Mouse (Mus musculus) megakaryocyte-erythroid progenitor cell, adult 5-6 weeks (primary cell): ENCODE measurements around the gene Olfr1022. TPM values are rescaled to one million over a fixed set of nuclear protein-coding genes. Genes with fewer than 3 reads are reported as not detected.

Source experiments
- ATAC-seq: replicated peaks from 2 replicates; pipeline ENCODE4 v1.8.0; 2016; ENCODE audit warnings: mild to moderate bottlenecking, inconsistent platforms; ENCODE audit not compliant: severe bottlenecking, poor library complexity, low FRiP score, low TSS enrichment
- total RNA-seq, 2 experiments: library from RNA; stranded (forward) in 1 of 2; stranded (reverse) in 1 of 2; fragments of 200-1000, 215-1000 nt in 1 of 2; fragments of >200 nt in 1 of 2; fragmentation: Nextera tagmentation in 1 of 2; gene quantifications; 2 replicates each; pipeline ENCODE4 v1.2.3; 2014 to 2017

The Olfr1022 gene
- total RNA-seq (2014; fragmentation: Nextera tagmentation) = not detected in 2 replicates
- not detected in 2 replicates for total RNA-seq (2017)

GRCm38 (mm10) chr2:85868294-85868693 lies at the start of gene Olfr1022:
Gene Olfr1022 (plus strand): TSS chr2:85868594.
- ATAC-seq = no peak

DNA sequence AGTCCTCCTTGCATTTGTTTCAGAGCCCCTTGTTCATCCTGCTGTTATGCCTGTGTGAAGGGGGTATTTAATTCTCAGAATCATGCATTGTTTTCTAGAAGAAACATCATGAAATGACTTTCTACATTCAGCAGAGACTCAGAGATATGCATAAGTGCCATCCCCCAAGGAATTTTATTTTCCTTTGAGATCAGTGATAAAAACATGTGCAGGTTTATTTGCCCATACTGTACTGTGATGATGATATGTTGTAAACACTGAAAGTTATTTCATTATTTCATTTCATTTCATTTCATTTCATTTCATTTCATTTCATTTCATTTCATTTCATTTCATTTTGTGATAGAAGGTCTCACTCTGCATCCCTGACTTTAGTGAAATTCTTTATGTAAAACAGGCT lies 23.0 kb upstream of the Olfr1022 start, which contains the start of gene Olfr1019:
Olfr1019 (minus strand) TSS at position 101 of the 400 bp plus-strand sequence.
- ATAC-seq = no peak

DNA sequence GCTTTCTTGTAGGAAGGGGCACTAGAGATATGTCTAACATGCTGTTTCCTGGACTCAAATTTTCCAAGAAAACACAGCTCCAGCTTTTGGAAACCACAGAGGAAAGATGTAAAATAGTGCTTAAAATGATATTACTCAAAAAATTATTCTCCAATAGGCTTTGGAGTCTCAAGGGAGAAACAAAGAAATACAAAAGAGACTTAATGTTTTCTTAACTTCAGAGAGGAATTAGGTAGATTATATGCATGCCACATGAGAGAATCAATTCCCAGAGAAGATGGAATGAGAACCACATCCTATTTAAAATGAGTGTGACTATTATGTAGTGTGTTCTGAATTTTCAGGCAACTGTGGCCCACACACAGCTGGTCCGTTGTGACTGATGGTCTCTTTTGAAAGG lies 21.7 kb upstream of the Olfr1022 start, which contains the start of gene Olfr1020:
Olfr1020 (plus strand) TSS at position 301 of the 400 bp plus-strand sequence.
- no peak for ATAC-seq

DNA sequence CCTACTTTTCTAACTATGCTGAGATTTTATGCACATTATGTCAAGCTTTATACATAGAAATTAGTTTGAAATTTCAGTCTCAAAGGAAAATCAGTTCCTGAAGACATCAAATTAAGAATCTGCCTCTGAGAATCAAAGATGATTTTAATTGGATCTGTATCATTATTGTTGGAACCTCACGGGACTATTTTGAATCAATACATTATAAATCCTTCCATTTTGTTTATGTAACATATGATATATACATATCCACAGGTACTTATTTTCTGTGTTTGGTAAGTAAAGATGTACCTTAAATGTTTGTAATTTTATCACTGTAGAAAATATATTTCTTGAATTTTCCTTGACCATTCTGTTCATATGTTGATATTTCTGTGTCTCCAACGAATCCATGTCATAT lies 16.9 kb downstream of the Olfr1022 start, which contains the start of gene Olfr1023:
Olfr1023 (plus strand) TSS at position 301 of the 400 bp plus-strand sequence.
- no peak for ATAC-seq

- ATAC-seq = no peak
These were observed 36.6 kb downstream of the Olfr1022 start, which contains the start of gene Olfr1024 for GRCm38 (mm10) chr2:85904952-85905351. Gene Olfr1024 (minus strand): TSS chr2:85905052.

GRCm38 (mm10) chr2:85913197-85913596 lies 44.8 kb downstream of the Olfr1022 start:
- no peak for ATAC-seq

DNA sequence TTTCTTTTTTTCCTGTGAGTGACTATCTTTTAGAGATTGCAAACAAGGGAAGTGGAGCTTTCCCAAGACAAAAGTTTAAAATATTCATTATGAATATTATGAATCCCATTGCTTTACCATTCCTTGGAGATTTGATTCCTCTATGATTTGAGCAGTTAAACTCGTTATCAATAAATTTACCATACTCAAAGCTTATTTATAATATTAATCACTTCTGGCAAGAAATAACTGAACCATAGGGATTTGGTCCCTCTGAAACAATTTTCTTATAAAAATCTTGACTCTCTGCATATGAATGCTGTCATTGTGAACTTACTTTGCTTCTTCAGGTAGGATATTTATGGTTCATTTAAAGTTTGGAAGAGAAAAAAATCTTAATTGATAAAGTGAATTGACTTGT lies 46.5 kb downstream of the Olfr1022 start, which contains the start of gene Olfr1025-ps1:
Olfr1025-ps1 (plus strand) TSS at position 301 of the 400 bp plus-strand sequence.
- no peak for ATAC-seq

Other genes with a start within 250 kb of the Olfr1022 start
- gene Olfr1002, start 217.9 kb upstream of the Olfr1022 start, total RNA-seq (2014; fragmentation: Nextera tagmentation) = not detected in 2 replicates
- not detected in 2 replicates for gene Olfr1002, start 217.9 kb upstream of the Olfr1022 start, total RNA-seq (2017)
- gene Olfr154, start 204.1 kb upstream of the Olfr1022 start, total RNA-seq (2014; fragmentation: Nextera tagmentation) = not detected in 2 replicates
- gene Olfr154, start 204.1 kb upstream of the Olfr1022 start, total RNA-seq (2017) = not detected in 2 replicates
- gene Olfr1006, start 189.8 kb upstream of the Olfr1022 start, total RNA-seq (2014; fragmentation: Nextera tagmentation) = not detected in 2 replicates
- gene Olfr1006, start 189.8 kb upstream of the Olfr1022 start, total RNA-seq (2017) = not detected in 2 replicates
- not detected in 2 replicates for gene Olfr1008, start 179.2 kb upstream of the Olfr1022 start, total RNA-seq (2014; fragmentation: Nextera tagmentation)
- not detected in 2 replicates for gene Olfr1008, start 179.2 kb upstream of the Olfr1022 start, total RNA-seq (2017)
- not detected in 2 replicates for gene Olfr1009, start 153.2 kb upstream of the Olfr1022 start, total RNA-seq (2014; fragmentation: Nextera tagmentation)
- gene Olfr1009, start 153.2 kb upstream of the Olfr1022 start, total RNA-seq (2017) = not detected in 2 replicates
- gene Olfr1012, start 105.8 kb upstream of the Olfr1022 start, total RNA-seq (2014; fragmentation: Nextera tagmentation) = not detected in 2 replicates
- not detected in 2 replicates for gene Olfr1012, start 105.8 kb upstream of the Olfr1022 start, total RNA-seq (2017)
- gene Olfr1013, start 101.5 kb upstream of the Olfr1022 start, total RNA-seq (2014; fragmentation: Nextera tagmentation) = not detected in 2 replicates
- gene Olfr1013, start 101.5 kb upstream of the Olfr1022 start, total RNA-seq (2017) = not detected in 2 replicates
- gene Olfr1014, start 95.9 kb upstream of the Olfr1022 start, total RNA-seq (2014; fragmentation: Nextera tagmentation) = not detected in 2 replicates
- not detected in 2 replicates for gene Olfr1014, start 95.9 kb upstream of the Olfr1022 start, total RNA-seq (2017)
- gene Olfr1015, start 86.6 kb upstream of the Olfr1022 start, total RNA-seq (2014; fragmentation: Nextera tagmentation) = not detected in 2 replicates
- gene Olfr1015, start 86.6 kb upstream of the Olfr1022 start, total RNA-seq (2017) = not detected in 2 replicates
- gene Olfr1016, start 66.0 kb upstream of the Olfr1022 start, total RNA-seq (2014; fragmentation: Nextera tagmentation) = not detected in 2 replicates
- gene Olfr1016, start 66.0 kb upstream of the Olfr1022 start, total RNA-seq (2017) = not detected in 2 replicates
- gene Olfr1018, start 50.1 kb upstream of the Olfr1022 start, total RNA-seq (2014; fragmentation: Nextera tagmentation) = not detected in 2 replicates
- gene Olfr1018, start 50.1 kb upstream of the Olfr1022 start, total RNA-seq (2017) = not detected in 2 replicates
- not detected in 2 replicates for gene Olfr1019, start 23.1 kb upstream of the Olfr1022 start, total RNA-seq (2014; fragmentation: Nextera tagmentation)
- not detected in 2 replicates for gene Olfr1019, start 23.1 kb upstream of the Olfr1022 start, total RNA-seq (2017)
- gene Olfr1020, start 21.6 kb upstream of the Olfr1022 start, total RNA-seq (2014; fragmentation: Nextera tagmentation) = not detected in 2 replicates
- gene Olfr1020, start 21.6 kb upstream of the Olfr1022 start, total RNA-seq (2017) = not detected in 2 replicates
- gene Olfr1023, start 17.0 kb downstream of the Olfr1022 start, total RNA-seq (2014; fragmentation: Nextera tagmentation) = not detected in 2 replicates
- gene Olfr1023, start 17.0 kb downstream of the Olfr1022 start, total RNA-seq (2017) = not detected in 2 replicates
- not detected in 2 replicates for gene Olfr1024, start 36.5 kb downstream of the Olfr1022 start, total RNA-seq (2014; fragmentation: Nextera tagmentation)
- gene Olfr1024, start 36.5 kb downstream of the Olfr1022 start, total RNA-seq (2017) = not detected in 2 replicates
- gene Olfr1025-ps1, start 46.6 kb downstream of the Olfr1022 start, total RNA-seq (2014; fragmentation: Nextera tagmentation) = not detected in 2 replicates
- not detected in 2 replicates for gene Olfr1025-ps1, start 46.6 kb downstream of the Olfr1022 start, total RNA-seq (2017)
- not detected in 2 replicates for gene Olfr1026, start 53.0 kb downstream of the Olfr1022 start, total RNA-seq (2014; fragmentation: Nextera tagmentation)
- gene Olfr1026, start 53.0 kb downstream of the Olfr1022 start, total RNA-seq (2017) = not detected in 2 replicates
- gene Olfr1028, start 81.8 kb downstream of the Olfr1022 start, total RNA-seq (2014; fragmentation: Nextera tagmentation) = not detected in 2 replicates
- not detected in 2 replicates for gene Olfr1028, start 81.8 kb downstream of the Olfr1022 start, total RNA-seq (2017)
- gene Olfr1029, start 105.3 kb downstream of the Olfr1022 start, total RNA-seq (2014; fragmentation: Nextera tagmentation) = not detected in 2 replicates
- gene Olfr1029, start 105.3 kb downstream of the Olfr1022 start, total RNA-seq (2017) = not detected in 2 replicates
- gene Olfr1030, start 110.7 kb downstream of the Olfr1022 start, total RNA-seq (2014; fragmentation: Nextera tagmentation) = not detected in 2 replicates
- gene Olfr1030, start 110.7 kb downstream of the Olfr1022 start, total RNA-seq (2017) = not detected in 2 replicates
- not detected in 2 replicates for gene Olfr1031, start 121.7 kb downstream of the Olfr1022 start, total RNA-seq (2014; fragmentation: Nextera tagmentation)
- not detected in 2 replicates for gene Olfr1031, start 121.7 kb downstream of the Olfr1022 start, total RNA-seq (2017)
- not detected in 2 replicates for gene Olfr1032, start 136.9 kb downstream of the Olfr1022 start, total RNA-seq (2014; fragmentation: Nextera tagmentation)
- gene Olfr1032, start 136.9 kb downstream of the Olfr1022 start, total RNA-seq (2017) = not detected in 2 replicates
- 0.09 TPM in 1 of 2 replicates, not detected in the other for gene Olfr1033, start 152.0 kb downstream of the Olfr1022 start, total RNA-seq (2014; fragmentation: Nextera tagmentation)
- gene Olfr1033, start 152.0 kb downstream of the Olfr1022 start, total RNA-seq (2017) = not detected in 2 replicates
- not detected in 2 replicates for gene Olfr1034, start 177.3 kb downstream of the Olfr1022 start, total RNA-seq (2014; fragmentation: Nextera tagmentation)
- gene Olfr1034, start 177.3 kb downstream of the Olfr1022 start, total RNA-seq (2017) = not detected in 2 replicates
- not detected in 2 replicates for gene Olfr1036, start 205.4 kb downstream of the Olfr1022 start, total RNA-seq (2014; fragmentation: Nextera tagmentation)
- not detected in 2 replicates for gene Olfr1036, start 205.4 kb downstream of the Olfr1022 start, total RNA-seq (2017)
- not detected in 2 replicates for gene Olfr1037, start 218.8 kb downstream of the Olfr1022 start, total RNA-seq (2014; fragmentation: Nextera tagmentation)
- not detected in 2 replicates for gene Olfr1037, start 218.8 kb downstream of the Olfr1022 start, total RNA-seq (2017)